Mouse (Mus musculus): ENCODE data around the gene Wnt8b. TPM values are rescaled to one million over a fixed set of nuclear protein-coding genes. Genes with fewer than 3 reads are reported as not detected.

The Wnt8b gene
- polyA plus RNA-seq, 1 experiment from 2014 or later, result 0.66 TPM

DNA sequence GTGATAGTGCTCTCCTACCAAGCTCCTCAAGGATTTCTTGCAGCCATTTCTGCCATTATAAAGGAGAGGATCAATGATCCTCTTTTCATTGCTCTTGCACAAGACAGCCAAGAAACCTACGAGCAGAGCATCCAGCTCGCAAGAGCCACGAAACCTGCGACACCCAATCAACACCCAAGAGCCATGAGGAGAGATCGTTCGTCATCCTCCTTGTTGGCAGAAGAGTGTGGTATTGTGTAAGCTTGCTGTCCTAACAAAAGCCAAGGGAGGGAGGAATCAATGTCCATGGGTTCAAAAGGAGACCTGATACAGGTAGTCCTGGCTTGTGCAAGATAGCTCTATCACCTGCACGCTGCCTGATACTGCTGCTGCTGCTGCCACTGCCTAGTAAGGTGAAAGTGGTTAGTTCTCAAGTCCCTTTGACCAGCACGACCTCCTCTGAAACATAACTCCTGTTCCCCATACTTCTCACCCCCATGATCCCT lies 49.5 kb downstream of the Wnt8b start:
- no peak for DNase-seq (ENCODE audit: low spot score)
- Histone ChIP-seq H3K27me3 (ENCODE audit: control insufficient read depth, insufficient read depth, low read length) (no peaks in the 10 kb centered on the region), H3K4me3 (ENCODE audit: low read depth, low read length) (no peak overlapping the region), H3K4me2 (replicated peaks; ENCODE audit: low read depth, low read length) (no peak overlapping the region), H3K27ac (ENCODE audit: low read depth, low read length) (no peak overlapping the region), H3K9ac (ENCODE audit: low read depth, low read length) (no peak overlapping the region), H3K9me3 (ENCODE audit: control insufficient read depth, low read length) (0 out of 2 replicates have a peak, but pooled peaks cover 2% of the 10 kb centered on the region), H3K4me1 (replicated peaks; ENCODE audit: control insufficient read depth, insufficient read depth, low read length) (no peaks in the 10 kb centered on the region; the same call in 1 of the 2 replicates), H3K36me3 (ENCODE audit: control insufficient read depth, insufficient read depth, low read length) (no peaks in the 10 kb centered on the region)
- 88% methylated on average over 8 of the region's 8 CpGs for WGBS
- no peak for ATAC-seq (ENCODE audit: low FRiP score)

DNA sequence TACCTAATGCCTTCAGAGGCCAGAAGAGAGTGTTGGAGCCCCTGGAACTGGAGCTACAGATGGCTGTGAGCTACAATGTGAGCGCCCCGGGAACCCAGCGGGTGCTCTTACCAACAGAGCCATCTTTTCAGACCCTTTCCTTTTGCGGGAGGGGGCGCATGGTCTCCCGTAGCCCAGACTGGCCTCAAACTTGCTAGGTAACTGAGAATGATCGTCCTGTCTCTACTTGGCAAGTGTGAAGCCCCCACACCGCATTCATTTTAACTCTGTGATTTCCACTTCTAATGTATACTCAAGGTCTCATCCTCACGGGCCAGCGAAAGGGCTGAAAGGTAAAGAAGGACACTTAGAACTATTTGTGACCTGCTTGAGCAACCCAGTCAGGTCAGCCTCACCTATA lies 51.1 kb downstream of the Wnt8b start:
- H3K27ac ChIP-seq (ENCODE audit: low read depth, low read length), result no peak overlapping the region
- H3K4me1 ChIP-seq (replicated peaks; ENCODE audit: control insufficient read depth, insufficient read depth, low read length), result no peaks in the 10 kb centered on the region; the same call in 1 of the 2 replicates
- H3K9ac ChIP-seq (ENCODE audit: low read depth, low read length), result no peak overlapping the region
- WGBS, result 63% methylated on average over 10 of the region's 10 CpGs
- DNase-seq (ENCODE audit: low spot score), result no peak
- H3K27me3 ChIP-seq (ENCODE audit: control insufficient read depth, insufficient read depth, low read length), result no peaks in the 10 kb centered on the region
- H3K36me3 ChIP-seq (ENCODE audit: control insufficient read depth, insufficient read depth, low read length), result 0 out of 2 replicates have a peak, but pooled peaks cover 2% of the 10 kb centered on the region
- 0 out of 2 replicates have a peak, but pooled peaks cover 2% of the 10 kb centered on the region for H3K9me3 ChIP-seq (ENCODE audit: control insufficient read depth, low read length)
- no peak for ATAC-seq (ENCODE audit: low FRiP score)
- H3K4me2 ChIP-seq (replicated peaks; ENCODE audit: low read depth, low read length), result no peak overlapping the region
- no peak overlapping the region for H3K4me3 ChIP-seq (ENCODE audit: low read depth, low read length)

DNA sequence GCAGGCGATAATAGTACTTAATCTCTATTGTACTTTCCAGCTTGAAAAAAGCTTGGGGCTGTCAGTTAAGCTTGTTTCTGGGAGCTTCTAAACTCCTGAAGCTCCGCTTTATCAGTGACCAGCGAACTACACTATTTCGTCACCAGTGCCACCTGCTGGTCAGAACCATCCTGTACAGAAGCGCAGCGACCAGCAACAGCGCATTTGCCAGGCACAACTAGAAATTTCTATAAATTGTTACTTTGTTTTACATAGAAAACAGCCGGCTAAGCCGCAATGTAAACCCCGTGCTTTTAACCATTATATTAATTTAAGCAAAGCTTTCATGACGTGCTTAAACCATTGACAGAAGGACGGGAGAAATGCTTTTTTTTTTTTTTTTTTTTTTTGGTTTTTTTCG lies 51.5 kb downstream of the Wnt8b start:
- H3K27ac ChIP-seq (ENCODE audit: low read depth, low read length), result no peak overlapping the region
- 0 out of 2 replicates have a peak, but pooled peaks cover 2% of the 10 kb centered on the region for H3K36me3 ChIP-seq (ENCODE audit: control insufficient read depth, insufficient read depth, low read length)
- peak overlapping the region; percentile 46 for H3K4me3 ChIP-seq (ENCODE audit: low read depth, low read length)
- H3K4me2 ChIP-seq (replicated peaks; ENCODE audit: low read depth, low read length), result peak overlapping the region; percentile 86
- no peaks in the 10 kb centered on the region; the same call in 1 of the 2 replicates for H3K4me1 ChIP-seq (replicated peaks; ENCODE audit: control insufficient read depth, insufficient read depth, low read length)
- no peaks in the 10 kb centered on the region for H3K27me3 ChIP-seq (ENCODE audit: control insufficient read depth, insufficient read depth, low read length)
- no peak overlapping the region for H3K9ac ChIP-seq (ENCODE audit: low read depth, low read length)
- ATAC-seq (ENCODE audit: low FRiP score) (no peak), DNase-seq (ENCODE audit: low spot score) (peak; percentile 90)
- H3K9me3 ChIP-seq (ENCODE audit: control insufficient read depth, low read length), result 0 out of 2 replicates have a peak, but pooled peaks cover 2% of the 10 kb centered on the region
- WGBS, result 3% methylated on average over 13 of the region's 13 CpGs

DNA sequence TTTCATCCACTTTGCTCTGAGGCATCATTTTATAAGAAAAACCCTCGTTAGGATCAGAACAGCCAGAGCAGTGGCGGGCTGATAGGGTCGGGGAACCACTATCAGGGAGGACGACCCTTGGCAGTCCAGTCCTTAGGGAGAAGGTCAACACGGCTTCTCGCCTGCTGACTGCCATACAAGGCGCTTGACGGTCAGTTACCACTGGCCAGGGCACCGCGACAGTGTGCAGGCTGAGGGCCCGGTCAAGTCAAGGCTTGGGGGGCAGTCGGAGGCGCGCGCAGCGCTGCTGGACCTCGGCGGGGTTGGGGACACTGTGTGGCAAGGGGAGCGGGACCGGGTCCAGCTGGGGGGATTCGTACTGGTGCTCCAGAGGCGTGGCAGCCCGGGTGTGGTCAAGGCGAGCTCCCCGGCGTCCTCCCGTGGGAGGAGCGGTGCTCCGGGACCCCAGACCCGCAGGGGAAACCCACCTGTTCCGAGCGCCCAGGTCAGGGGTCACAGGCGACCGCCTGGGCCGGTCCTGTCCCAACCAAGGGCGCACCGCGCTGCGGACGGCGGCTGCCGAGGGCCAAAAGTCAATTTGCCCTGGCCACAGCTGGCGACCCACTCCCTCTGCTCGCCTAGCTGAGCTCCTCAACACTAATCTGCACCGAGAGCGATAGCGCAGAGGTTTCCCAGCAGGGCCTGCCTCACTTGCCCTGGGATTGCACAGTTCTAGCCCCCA lies 52.2 kb downstream of the Wnt8b start, which contains the start of gene Sec31b:
Gene Sec31b, minus strand, starts transcription at position 544 of the 721 bp plus-strand sequence.
- 1% methylated on average over 47 of the region's 47 CpGs for WGBS
- DNase-seq (ENCODE audit: low spot score), result peak; percentile 59
- H3K9me3 ChIP-seq (ENCODE audit: control insufficient read depth, low read length), result 0 out of 2 replicates have a peak, but pooled peaks cover 2% of the 10 kb centered on the region
- H3K27me3 ChIP-seq (ENCODE audit: control insufficient read depth, insufficient read depth, low read length), result no peaks in the 10 kb centered on the region
- H3K9ac ChIP-seq (ENCODE audit: low read depth, low read length), result peak within 1 kb of the TSS; percentile 35; the same call in 1 of the 2 replicates
- peak within 1 kb of the TSS; percentile 46 for H3K4me3 ChIP-seq (ENCODE audit: low read depth, low read length)
- peaks cover 2% of the 10 kb centered on the region; the same call in 1 of the 2 replicates for H3K36me3 ChIP-seq (ENCODE audit: control insufficient read depth, insufficient read depth, low read length)
- no peak within 1 kb of the TSS for H3K27ac ChIP-seq (ENCODE audit: low read depth, low read length)
- ATAC-seq (ENCODE audit: low FRiP score), result peak; percentile 67
- no peaks in the 10 kb centered on the region; the same call in 1 of the 2 replicates for H3K4me1 ChIP-seq (replicated peaks; ENCODE audit: control insufficient read depth, insufficient read depth, low read length)
- H3K4me2 ChIP-seq (replicated peaks; ENCODE audit: low read depth, low read length), result peak within 1 kb of the TSS; percentile 86

DNA sequence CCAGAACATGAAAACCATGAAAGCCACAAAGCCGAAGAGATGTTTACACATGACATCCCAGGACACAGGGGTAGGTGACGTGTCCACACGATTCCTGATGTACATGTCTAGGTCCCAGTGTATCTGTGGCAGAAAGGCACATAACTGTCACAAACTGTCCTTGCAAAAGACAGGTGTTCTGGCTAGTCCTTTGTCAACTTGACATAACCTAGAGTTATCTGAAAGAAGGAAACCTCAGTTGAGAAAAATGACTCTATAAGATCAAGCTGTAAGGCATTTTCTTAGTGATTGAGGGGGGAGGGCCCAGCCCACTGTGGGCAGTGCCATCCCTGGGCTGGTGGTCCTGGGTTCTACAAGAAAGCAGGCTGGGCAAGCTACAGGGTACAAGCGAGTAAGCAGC lies 59.5 kb downstream of the Wnt8b start, which contains the start of gene Gm20538:
Gene Gm20538, minus strand, starts transcription at position 101 of the 400 bp plus-strand sequence.
- 91% methylated on average over 4 of the region's 4 CpGs for WGBS
- Histone ChIP-seq H3K4me1 (replicated peaks; ENCODE audit: control insufficient read depth, insufficient read depth, low read length) (no peaks in the 10 kb centered on the region), H3K4me3 (ENCODE audit: low read depth, low read length) (no peak within 1 kb of the TSS), H3K4me2 (replicated peaks; ENCODE audit: low read depth, low read length) (no peak within 1 kb of the TSS), H3K27me3 (ENCODE audit: control insufficient read depth, insufficient read depth, low read length) (no peaks in the 10 kb centered on the region), H3K27ac (ENCODE audit: low read depth, low read length) (no peak within 1 kb of the TSS), H3K9ac (ENCODE audit: low read depth, low read length) (no peak within 1 kb of the TSS), H3K9me3 (ENCODE audit: control insufficient read depth, low read length) (no peaks in the 10 kb centered on the region), H3K36me3 (ENCODE audit: control insufficient read depth, insufficient read depth, low read length) (peaks cover 2% of the 10 kb centered on the region; the same call in 1 of the 2 replicates)
- ATAC-seq (ENCODE audit: low FRiP score), result no peak
- no peak for DNase-seq (ENCODE audit: low spot score)

DNA sequence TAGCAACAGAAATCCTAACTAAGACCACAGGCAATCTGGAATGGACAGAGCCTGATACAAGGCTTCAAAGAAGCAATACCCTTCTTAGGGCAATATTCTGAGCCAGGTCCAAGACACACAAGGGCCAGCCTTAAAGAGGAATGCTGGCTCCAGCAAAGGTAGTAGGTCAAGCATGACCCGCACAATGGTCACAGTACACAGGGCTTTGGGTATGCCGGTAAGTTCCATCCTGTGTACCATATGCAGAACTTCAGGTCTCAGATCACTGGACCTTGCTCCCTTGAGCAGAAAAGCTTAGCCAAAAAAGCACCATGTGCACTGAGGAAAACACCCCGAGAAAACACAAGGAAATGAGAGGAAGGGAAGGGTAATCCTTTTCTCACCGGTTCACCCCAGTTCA lies 60.0 kb downstream of the Wnt8b start:
- no peaks in the 10 kb centered on the region; the same call in 1 of the 2 replicates for H3K36me3 ChIP-seq (ENCODE audit: control insufficient read depth, insufficient read depth, low read length)
- ATAC-seq (ENCODE audit: low FRiP score), result no peak
- no peak overlapping the region for H3K27ac ChIP-seq (ENCODE audit: low read depth, low read length)
- H3K4me3 ChIP-seq (ENCODE audit: low read depth, low read length), result no peak overlapping the region
- no peak overlapping the region for H3K4me2 ChIP-seq (replicated peaks; ENCODE audit: low read depth, low read length)
- no peaks in the 10 kb centered on the region for H3K9me3 ChIP-seq (ENCODE audit: control insufficient read depth, low read length)
- DNase-seq (ENCODE audit: low spot score), result no peak
- no peaks in the 10 kb centered on the region for H3K27me3 ChIP-seq (ENCODE audit: control insufficient read depth, insufficient read depth, low read length)
- no peak overlapping the region for H3K9ac ChIP-seq (ENCODE audit: low read depth, low read length)
- WGBS, result 89% methylated on average over 4 of the region's 4 CpGs
- no peaks in the 10 kb centered on the region for H3K4me1 ChIP-seq (replicated peaks; ENCODE audit: control insufficient read depth, insufficient read depth, low read length)

DNA sequence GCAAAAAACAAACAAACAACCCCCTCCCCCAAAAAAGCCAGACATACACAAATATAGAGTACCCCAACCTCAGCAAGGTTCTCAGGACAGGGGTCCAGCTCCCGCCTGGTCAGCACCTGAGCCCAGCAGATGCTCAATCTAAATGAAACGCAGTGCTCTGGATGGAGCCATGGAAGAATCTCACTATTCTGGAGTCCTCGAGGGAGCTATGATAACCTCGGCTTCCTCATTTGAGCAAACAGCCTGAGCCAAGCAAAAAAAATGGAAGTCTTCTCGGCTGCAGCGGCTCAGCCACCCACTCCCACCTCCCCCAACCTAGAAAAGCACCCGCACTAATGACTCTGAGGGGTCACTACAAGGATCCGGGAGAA lies 61.2 kb downstream of the Wnt8b start:
- H3K27ac ChIP-seq (ENCODE audit: low read depth, low read length), result no peak overlapping the region
- DNase-seq (ENCODE audit: low spot score) (no peak), ATAC-seq (ENCODE audit: low FRiP score) (peak; percentile 30; the same call in 1 of the 2 replicates)
- H3K36me3 ChIP-seq (ENCODE audit: control insufficient read depth, insufficient read depth, low read length), result no peaks in the 10 kb centered on the region; the same call in 1 of the 2 replicates
- no peaks in the 10 kb centered on the region for H3K9me3 ChIP-seq (ENCODE audit: control insufficient read depth, low read length)
- peak overlapping the region; percentile 64 for H3K4me2 ChIP-seq (replicated peaks; ENCODE audit: low read depth, low read length)
- H3K4me3 ChIP-seq (ENCODE audit: low read depth, low read length), result peak overlapping the region; percentile 96
- 3% methylated on average over 8 of the region's 8 CpGs for WGBS
- peak overlapping the region; percentile 89 for H3K9ac ChIP-seq (ENCODE audit: low read depth, low read length)
- no peaks in the 10 kb centered on the region for H3K27me3 ChIP-seq (ENCODE audit: control insufficient read depth, insufficient read depth, low read length)
- H3K4me1 ChIP-seq (replicated peaks; ENCODE audit: control insufficient read depth, insufficient read depth, low read length), result no peaks in the 10 kb centered on the region

DNA sequence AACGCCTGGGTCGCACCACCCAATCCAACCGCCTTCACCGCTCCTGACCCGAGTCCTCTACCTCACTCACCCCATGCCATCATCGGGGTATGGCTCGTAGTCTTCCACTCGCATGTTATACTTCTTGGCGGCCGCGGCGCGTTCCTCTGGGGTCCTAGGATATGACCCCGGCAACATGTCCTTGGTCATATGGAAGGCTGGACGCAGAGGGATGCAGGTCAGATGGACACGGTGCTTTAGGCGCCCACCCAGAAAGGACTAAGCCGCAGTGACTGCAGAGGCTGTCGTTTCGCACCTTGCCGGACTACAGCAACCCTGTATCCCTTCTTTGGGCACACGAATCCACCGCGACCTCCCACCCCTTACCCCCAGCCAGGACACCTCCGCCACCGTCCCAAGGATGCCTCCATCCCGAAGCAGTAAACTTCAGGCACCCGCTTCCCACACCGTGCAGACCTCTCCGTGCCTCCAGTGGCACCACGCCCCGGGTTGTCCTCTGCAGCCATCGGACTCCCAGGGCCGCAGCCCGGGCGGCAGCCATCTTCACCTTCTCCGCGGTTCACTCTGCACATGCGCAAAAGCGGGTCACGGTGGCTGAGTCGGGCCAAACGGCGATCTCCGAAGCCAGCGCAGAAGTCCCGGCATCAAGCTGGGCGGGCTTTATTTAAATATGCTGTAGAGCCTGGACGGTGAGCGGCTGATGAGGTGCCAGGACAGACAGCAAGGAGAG lies 61.8 kb downstream of the Wnt8b start, which contains the start of gene Ndufb8:
Gene Ndufb8, minus strand, starts transcription at position 580 of the 730 bp plus-strand sequence.
- peak; percentile 84 for ATAC-seq (ENCODE audit: low FRiP score)
- H3K27ac ChIP-seq (ENCODE audit: low read depth, low read length), result peak within 1 kb of the TSS; percentile 70
- no peaks in the 10 kb centered on the region; the same call in 1 of the 2 replicates for H3K36me3 ChIP-seq (ENCODE audit: control insufficient read depth, insufficient read depth, low read length)
- H3K9me3 ChIP-seq (ENCODE audit: control insufficient read depth, low read length), result no peaks in the 10 kb centered on the region
- WGBS, result under 1% methylated on average over 49 of the region's 50 CpGs
- peak; percentile 98 for DNase-seq (ENCODE audit: low spot score)
- peak within 1 kb of the TSS; percentile 64 for H3K4me2 ChIP-seq (replicated peaks; ENCODE audit: low read depth, low read length)
- peak within 1 kb of the TSS; percentile 89 for H3K9ac ChIP-seq (ENCODE audit: low read depth, low read length)
- H3K27me3 ChIP-seq (ENCODE audit: control insufficient read depth, insufficient read depth, low read length), result no peaks in the 10 kb centered on the region
- H3K4me1 ChIP-seq (replicated peaks; ENCODE audit: control insufficient read depth, insufficient read depth, low read length), result no peaks in the 10 kb centered on the region
- peak within 1 kb of the TSS; percentile 96 for H3K4me3 ChIP-seq (ENCODE audit: low read depth, low read length)

Data from hindbrain, embryonic 11.5 days (tissue).